In the genomic region with DNA sequence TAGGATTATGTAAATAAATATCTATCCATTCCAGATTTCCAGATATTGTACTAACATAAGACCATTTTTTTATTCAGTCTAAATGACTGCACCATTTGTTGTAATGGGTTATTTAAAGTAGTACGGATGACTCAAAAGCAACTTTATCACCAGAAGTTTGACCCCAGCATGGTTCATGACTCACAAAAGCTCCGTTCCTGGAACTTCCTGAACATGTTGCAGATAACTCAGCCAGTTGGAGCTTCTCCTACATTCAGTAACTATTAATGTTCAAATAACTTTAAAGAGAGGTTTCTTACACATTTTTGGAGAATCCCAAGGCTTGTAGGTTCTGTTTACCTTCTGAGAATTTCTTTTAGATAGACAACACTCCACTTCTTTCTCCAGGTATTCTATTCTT, we compare ENCODE assay signal across 10 mouse cellular contexts.
"Had no signal": no experiment of that assay in that cellular context is flagged by ENCODE, and none has a peak within 500 bp of the region (broad histone marks: within the 10 kb centered on the region; RNA-seq: fewer than 3 reads in every experiment).

No protein-coding gene starts in this region.

- H3K27ac ChIP-seq: kidney, embryonic 15.5 days; limb, embryonic 15.5 days; liver, embryonic 12.5 days; midbrain, embryonic 13.5 days; stomach, embryonic 15.5 days had no signal

- H3K9me3 ChIP-seq: kidney, embryonic 15.5 days; limb, embryonic 15.5 days; liver, embryonic 12.5 days; midbrain, embryonic 13.5 days; stomach, embryonic 15.5 days had no signal

- H3K4me3 ChIP-seq: kidney, embryonic 15.5 days; limb, embryonic 15.5 days; liver, embryonic 12.5 days; midbrain, embryonic 13.5 days; stomach, embryonic 15.5 days had no signal

- H3K4me2 ChIP-seq: kidney, embryonic 15.5 days; limb, embryonic 15.5 days; liver, embryonic 12.5 days; lung, embryonic 14.5 days; midbrain, embryonic 13.5 days; stomach, embryonic 15.5 days had no signal

- H3K36me3 ChIP-seq: kidney, embryonic 15.5 days; limb, embryonic 15.5 days; liver, embryonic 12.5 days; midbrain, embryonic 13.5 days; stomach, embryonic 15.5 days had no signal

- H3K27me3 ChIP-seq: kidney, embryonic 15.5 days; limb, embryonic 15.5 days; liver, embryonic 12.5 days; midbrain, embryonic 13.5 days; stomach, embryonic 15.5 days had no signal

- DNase-seq: kidney, postnatal 25 days; lung, embryonic 14.5 days; lung, postnatal 14 days; right cerebral cortex, postnatal 14 days; thymus, postnatal 36 days had no signal

- H3K9ac ChIP-seq: kidney, embryonic 15.5 days; limb, embryonic 15.5 days; liver, embryonic 12.5 days; lung, embryonic 14.5 days; midbrain, embryonic 13.5 days; stomach, embryonic 15.5 days had no signal

- H3K4me1 ChIP-seq: kidney, embryonic 15.5 days; limb, embryonic 15.5 days; liver, embryonic 12.5 days; midbrain, embryonic 13.5 days; stomach, embryonic 15.5 days had no signal

- ATAC-seq: liver, embryonic 12.5 days; midbrain, embryonic 13.5 days had no signal
